Comparison of ENCODE assay signal across 25 mouse cellular contexts in the genomic region with DNA sequence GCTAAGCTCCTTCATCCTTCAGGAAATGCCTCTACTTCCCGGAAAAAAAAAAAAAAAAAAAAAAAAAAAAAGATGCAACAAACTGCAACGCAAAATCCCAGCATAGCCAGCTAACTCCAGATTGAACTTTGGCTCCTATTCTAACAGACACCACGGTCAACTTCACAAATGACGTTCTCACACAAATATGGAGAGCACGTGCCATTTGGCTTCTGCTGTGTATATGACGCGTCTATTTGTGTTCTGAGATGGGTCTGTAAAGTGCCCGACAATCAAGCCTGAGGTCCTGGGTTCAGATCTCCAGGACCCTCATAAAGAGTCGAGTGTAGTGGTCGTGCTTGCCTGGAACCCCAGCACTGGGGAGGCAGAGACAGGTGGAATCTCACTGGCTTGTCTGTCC. TPM values are rescaled to one million over a fixed set of nuclear protein-coding genes. Genes with fewer than 3 reads are reported as not detected.
A peak's percentile ranks its signal among the peaks of the same experiment; 100 is the strongest.
DNase-seq lines count a peak whose midpoint lies in the region; ATAC-seq lines count a peak whose summit lies in the region.
"Had no signal": no experiment of that assay in that cellular context is flagged by ENCODE, and none has a peak within 500 bp of the region (broad histone marks: within the 10 kb centered on the region; RNA-seq: fewer than 3 reads in every experiment).

No protein-coding gene starts in this region.

- no peaks in the 10 kb centered on the region for H3K27me3 ChIP-seq in heart, embryonic 10.5 days (ENCODE audit: insufficient read depth, poor library complexity, severe bottlenecking)
- no peaks in the 10 kb centered on the region for H3K27me3 ChIP-seq in heart, embryonic 12.5 days (replicated peaks)
- H3K27me3 ChIP-seq in kidney, embryonic 15.5 days = peaks cover 9% of the 10 kb centered on the region
- 0 out of 2 replicates have a peak, but pooled peaks cover 2% of the 10 kb centered on the region for H3K27me3 ChIP-seq in kidney, embryonic 16.5 days (ENCODE audit: insufficient read depth, low read length)
- no peaks in the 10 kb centered on the region for H3K27me3 ChIP-seq in midbrain, embryonic 16.5 days (ENCODE audit: control insufficient read depth, insufficient read depth, low read depth, low read length)
- no peaks in the 10 kb centered on the region for H3K27me3 ChIP-seq in midbrain, embryonic 15.5 days (replicated peaks)
- H3K27me3 ChIP-seq: embryonic facial prominence, embryonic 13.5 days; forebrain, embryonic 15.5 days; heart, embryonic 13.5 days; lung, embryonic 15.5 days; neural tube, embryonic 13.5 days had no signal

- H3K36me3 ChIP-seq in heart, embryonic 10.5 days = no peaks in the 10 kb centered on the region
- no peaks in the 10 kb centered on the region for H3K36me3 ChIP-seq in heart, embryonic 12.5 days
- no peaks in the 10 kb centered on the region for H3K36me3 ChIP-seq in kidney, embryonic 15.5 days
- H3K36me3 ChIP-seq in kidney, embryonic 16.5 days (ENCODE audit: insufficient read depth, low read length) = no peaks in the 10 kb centered on the region
- no peaks in the 10 kb centered on the region for H3K36me3 ChIP-seq in midbrain, embryonic 16.5 days (ENCODE audit: control insufficient read depth, insufficient read depth, low read length)
- no peaks in the 10 kb centered on the region for H3K36me3 ChIP-seq in midbrain, embryonic 15.5 days (replicated peaks)
- H3K36me3 ChIP-seq: embryonic facial prominence, embryonic 13.5 days; forebrain, embryonic 10.5 days; forebrain, embryonic 15.5 days; heart, embryonic 13.5 days; limb, embryonic 13.5 days; lung, embryonic 15.5 days; neural tube, embryonic 13.5 days had no signal

- no peak overlapping the region for H3K9ac ChIP-seq in heart, embryonic 12.5 days
- H3K9ac ChIP-seq in kidney, embryonic 15.5 days = no peak overlapping the region
- H3K9ac ChIP-seq in kidney, embryonic 16.5 days (replicated peaks; ENCODE audit: low read length) = no peak overlapping the region
- no peak overlapping the region for H3K9ac ChIP-seq in midbrain, embryonic 16.5 days (ENCODE audit: low read depth, low read length)
- no peak overlapping the region for H3K9ac ChIP-seq in midbrain, embryonic 15.5 days
- H3K9ac ChIP-seq: embryonic facial prominence, embryonic 13.5 days; limb, embryonic 13.5 days; lung, embryonic 15.5 days had no signal

- ATAC-seq in heart, embryonic 12.5 days (ENCODE audit: insufficient number of reproducible peaks, low FRiP score) = no peak
- ATAC-seq in kidney, embryonic 15.5 days (replicated peaks; ENCODE audit: low FRiP score) = no peak
- ATAC-seq in kidney, embryonic 16.5 days (ENCODE audit: low FRiP score, low TSS enrichment) = no peak
- 0 out of 2 replicates have a peak, but pooled peaks have one; percentile 28 for ATAC-seq in midbrain, embryonic 16.5 days
- ATAC-seq in midbrain, embryonic 15.5 days (replicated peaks) = no peak
- ATAC-seq: intestine, postnatal 0 days; Patski had no signal

- WGBS in heart, embryonic 10.5 days = 89% methylated on average over 10 of the region's 10 CpGs
- WGBS in heart, embryonic 12.5 days = 89% methylated on average over 10 of the region's 10 CpGs
- WGBS in kidney, embryonic 15.5 days = 86% methylated on average over 10 of the region's 10 CpGs
- 82% methylated on average over 10 of the region's 10 CpGs for WGBS in kidney, embryonic 16.5 days
- whole genome bisulfite sequencing in midbrain, embryonic 16.5 days = 93% methylated on average over 10 of the region's 10 CpGs
- WGBS in midbrain, embryonic 15.5 days = 92% methylated on average over 10 of the region's 10 CpGs

- DNase-seq in heart, adult 11 months = peak; percentile 94
- no peak for DNase-seq in heart, embryonic 10.5 days (ENCODE audit: low spot score)
- peak; percentile 8 for DNase-seq in heart, postnatal 4 days
- DNase-seq: adrenal gland, postnatal 10 days; cerebellum, adult 11 months; cerebellum, adult 9-10 months; cerebellum, postnatal 36 days; right cerebral cortex, postnatal 4 days; thymus, adult 18-20 months; thymus, postnatal 25 days had no signal

- no peaks in the 10 kb centered on the region for H3K9me3 ChIP-seq in heart, embryonic 10.5 days
- no peaks in the 10 kb centered on the region for H3K9me3 ChIP-seq in heart, embryonic 12.5 days (replicated peaks)
- H3K9me3 ChIP-seq in kidney, embryonic 15.5 days (replicated peaks) = no peaks in the 10 kb centered on the region
- no peaks in the 10 kb centered on the region for H3K9me3 ChIP-seq in kidney, embryonic 16.5 days (ENCODE audit: low read length)
- H3K9me3 ChIP-seq in midbrain, embryonic 16.5 days (replicated peaks; ENCODE audit: control insufficient read depth, low read length, poor library complexity, severe bottlenecking) = no peaks in the 10 kb centered on the region
- H3K9me3 ChIP-seq in midbrain, embryonic 15.5 days = no peaks in the 10 kb centered on the region
- H3K9me3 ChIP-seq: embryonic facial prominence, embryonic 13.5 days; forebrain, embryonic 10.5 days; forebrain, embryonic 15.5 days; heart, embryonic 13.5 days; limb, embryonic 13.5 days; lung, embryonic 15.5 days; neural tube, embryonic 13.5 days had no signal

- H3K4me2 ChIP-seq in heart, embryonic 12.5 days = no peak overlapping the region
- H3K4me2 ChIP-seq in kidney, embryonic 15.5 days = no peak overlapping the region
- H3K4me2 ChIP-seq in kidney, embryonic 16.5 days (replicated peaks; ENCODE audit: low read depth, low read length) = no peak overlapping the region
- H3K4me2 ChIP-seq in midbrain, embryonic 16.5 days (ENCODE audit: low read length) = no peak overlapping the region
- no peak overlapping the region for H3K4me2 ChIP-seq in midbrain, embryonic 15.5 days

- no peak overlapping the region for H3K27ac ChIP-seq in heart, embryonic 10.5 days
- H3K27ac ChIP-seq in heart, embryonic 12.5 days (ENCODE audit: poor library complexity, severe bottlenecking) = no peak overlapping the region
- 0 out of 2 replicates have a peak overlapping the region, but pooled peaks have one; percentile 25 for H3K27ac ChIP-seq in kidney, embryonic 15.5 days
- no peak overlapping the region for H3K27ac ChIP-seq in kidney, embryonic 16.5 days (ENCODE audit: low read length)
- no peak overlapping the region for H3K27ac ChIP-seq in midbrain, embryonic 16.5 days (ENCODE audit: low read length)
- H3K27ac ChIP-seq in midbrain, embryonic 15.5 days = no peak overlapping the region
- H3K27ac ChIP-seq: embryonic facial prominence, embryonic 13.5 days; forebrain, embryonic 10.5 days; forebrain, embryonic 15.5 days; limb, embryonic 13.5 days; lung, embryonic 15.5 days; neural tube, embryonic 13.5 days; stomach, postnatal 0 days had no signal

- peaks cover 8% of the 10 kb centered on the region for H3K4me1 ChIP-seq in heart, embryonic 10.5 days
- H3K4me1 ChIP-seq in heart, embryonic 12.5 days (replicated peaks) = 0 out of 2 replicates have a peak, but pooled peaks cover 7% of the 10 kb centered on the region
- H3K4me1 ChIP-seq in kidney, embryonic 15.5 days = peaks cover 14% of the 10 kb centered on the region
- H3K4me1 ChIP-seq in kidney, embryonic 16.5 days (ENCODE audit: insufficient read depth, low read length) = peaks cover 3% of the 10 kb centered on the region; the same call in 1 of the 2 replicates
- peaks cover 10% of the 10 kb centered on the region; the same call in 1 of the 2 replicates for H3K4me1 ChIP-seq in midbrain, embryonic 16.5 days (ENCODE audit: control insufficient read depth, insufficient read depth, low read length)
- H3K4me1 ChIP-seq in midbrain, embryonic 15.5 days = no peaks in the 10 kb centered on the region

- no peak overlapping the region for H3K4me3 ChIP-seq in heart, embryonic 10.5 days
- no peak overlapping the region for H3K4me3 ChIP-seq in heart, embryonic 12.5 days
- H3K4me3 ChIP-seq in kidney, embryonic 15.5 days (replicated peaks) = no peak overlapping the region
- no peak overlapping the region for H3K4me3 ChIP-seq in kidney, embryonic 16.5 days (ENCODE audit: low read length)
- H3K4me3 ChIP-seq in midbrain, embryonic 16.5 days (ENCODE audit: low read depth, low read length) = no peak overlapping the region
- H3K4me3 ChIP-seq in midbrain, embryonic 15.5 days = no peak overlapping the region
- H3K4me3 ChIP-seq: forebrain, embryonic 10.5 days; forebrain, embryonic 15.5 days; limb, embryonic 13.5 days; neural tube, embryonic 13.5 days had no signal

RNA-seq across cellular contexts. Expression of a gene that starts 39.1 kb away (rescaled TPM):
- polyA plus RNA-seq in heart, embryonic 10.5 days (2016; fragmentation: Nextera tagmentation; extraction: Ambion mirVana) = 137 and 155 TPM in 2 replicates
- 10 to 100 TPM; 56.5 to 57.8 TPM for total RNA-seq in heart, postnatal 4 days (2021)
- 110 and 117 TPM in 2 replicates for polyA plus RNA-seq in heart, embryonic 12.5 days (2016; fragmentation: Nextera tagmentation; extraction: Ambion mirVana)
- polyA plus RNA-seq in kidney, embryonic 15.5 days (2015; fragmentation: Nextera tagmentation; extraction: Ambion mirVana) = 169 and 178 TPM in 2 replicates
- 155 and 162 TPM in 2 replicates for polyA plus RNA-seq in kidney, embryonic 16.5 days (2015; fragmentation: Nextera tagmentation; extraction: Ambion mirVana)
- polyA plus RNA-seq in midbrain, embryonic 16.5 days (2015; fragmentation: Nextera tagmentation; extraction: Ambion mirVana) = 123 and 124 TPM in 2 replicates
- polyA plus RNA-seq in midbrain, embryonic 15.5 days (2015; fragmentation: Nextera tagmentation; extraction: Ambion mirVana) = 105 and 106 TPM in 2 replicates
